Mouse (Mus musculus) liver, adult 2 months (tissue): ENCODE results near the gene Ddt.

Experiments used
- CTCF ChIP-seq: fragments of 200-500 bp; IDR thresholded peaks from 2 replicates; pipeline ENCODE4 v1.5.1; 2011; ENCODE audit warnings: low read depth, low read length, control low read depth
- POLR2A ChIP-seq: fragments of 200-500 bp; IDR thresholded peaks from 2 replicates; pipeline ENCODE4 v1.6.1; 2011; ENCODE audit warnings: low read length, control low read depth; ENCODE audit not compliant: insufficient read depth; ENCODE audit errors: extremely low read depth

DNA sequence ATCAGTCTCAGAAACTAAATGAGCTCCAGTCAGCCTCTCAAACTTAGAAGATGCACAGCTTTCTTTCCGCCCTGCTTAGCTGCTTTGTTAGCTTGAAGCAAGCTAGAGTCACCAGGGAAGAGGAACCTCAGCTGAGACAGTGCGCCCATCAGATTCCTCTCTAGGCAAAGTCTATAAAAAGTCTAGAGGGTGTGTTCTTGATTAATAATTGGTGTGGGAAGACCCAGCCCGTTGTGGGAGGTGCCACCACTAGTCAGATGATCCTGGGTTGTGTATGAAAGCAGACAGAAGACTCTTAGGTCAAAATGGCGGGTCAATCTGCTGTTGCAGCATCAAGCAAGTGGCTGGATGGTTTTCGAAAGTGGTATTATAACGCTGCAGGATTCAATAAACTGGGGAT, 6.4 kb downstream of the Ddt start:
- TF ChIP-seq POLR2A (no peak), CTCF (no peak)
